8 mouse cellular contexts compared by ENCODE assay signal in genomic region chr3:146812901-146813393, GRCm38 (mm10). TPM values are rescaled to one million over a fixed set of nuclear protein-coding genes. Genes with fewer than 3 reads are reported as not detected.
A peak's percentile ranks its signal among the peaks of the same experiment; 100 is the strongest.
DNase-seq lines count a peak whose midpoint lies in the region; ATAC-seq lines count a peak whose summit lies in the region.

Prkacb (minus strand) TSS chr3:146812990.

- H3K9me3 ChIP-seq in forebrain, embryonic 11.5 days (ENCODE audit: control insufficient read depth, low read length): no peaks in the 10 kb centered on the region
- no peaks in the 10 kb centered on the region for H3K9me3 ChIP-seq in heart, embryonic 16.5 days (replicated peaks; ENCODE audit: control insufficient read depth, low read length)
- H3K9me3 ChIP-seq in liver, embryonic 15.5 days (replicated peaks): no peaks in the 10 kb centered on the region
- H3K9me3 ChIP-seq in neural tube, embryonic 12.5 days: no peaks in the 10 kb centered on the region

- H3K4me2 ChIP-seq in forebrain, embryonic 11.5 days (ENCODE audit: low read depth, low read length, severe bottlenecking): peak within 1 kb of the TSS; percentile 79
- H3K4me2 ChIP-seq in heart, embryonic 16.5 days (ENCODE audit: low read depth, low read length): peak within 1 kb of the TSS; percentile 89
- H3K4me2 ChIP-seq in liver, embryonic 15.5 days: peak within 1 kb of the TSS; percentile 90
- H3K4me2 ChIP-seq in neural tube, embryonic 12.5 days (replicated peaks): peak within 1 kb of the TSS; percentile 79

- H3K36me3 ChIP-seq in forebrain, embryonic 11.5 days (ENCODE audit: control insufficient read depth, insufficient read depth, low read length): no peaks in the 10 kb centered on the region
- H3K36me3 ChIP-seq in heart, embryonic 16.5 days (ENCODE audit: control insufficient read depth, insufficient read depth): no peaks in the 10 kb centered on the region
- no peaks in the 10 kb centered on the region for H3K36me3 ChIP-seq in liver, embryonic 15.5 days (replicated peaks)
- no peaks in the 10 kb centered on the region for H3K36me3 ChIP-seq in neural tube, embryonic 12.5 days

- WGBS in forebrain, embryonic 11.5 days: under 1% methylated on average over 46 of the region's 60 CpGs
- WGBS in heart, embryonic 16.5 days: under 1% methylated on average over 41 of the region's 60 CpGs
- under 1% methylated on average over 55 of the region's 60 CpGs for WGBS in liver, embryonic 15.5 days (ENCODE audit: insufficient replicate concordance)
- WGBS in neural tube, embryonic 12.5 days: under 1% methylated on average over 52 of the region's 60 CpGs

- peak within 1 kb of the TSS; percentile 63; the same call in 1 of the 2 replicates for H3K27ac ChIP-seq in forebrain, embryonic 11.5 days (ENCODE audit: low read depth, low read length)
- H3K27ac ChIP-seq in heart, embryonic 16.5 days (ENCODE audit: low read length): peak within 1 kb of the TSS; percentile 96
- H3K27ac ChIP-seq in liver, embryonic 15.5 days (replicated peaks): peak within 1 kb of the TSS; percentile 80
- H3K27ac ChIP-seq in neural tube, embryonic 12.5 days: peak within 1 kb of the TSS; percentile 86

- H3K4me1 ChIP-seq in forebrain, embryonic 11.5 days (replicated peaks; ENCODE audit: control insufficient read depth, insufficient read depth, low read length): 0 out of 2 replicates have a peak, but pooled peaks cover 2% of the 10 kb centered on the region
- peaks cover 12% of the 10 kb centered on the region for H3K4me1 ChIP-seq in heart, embryonic 16.5 days (ENCODE audit: control insufficient read depth, insufficient read depth, low read length)
- peaks cover 17% of the 10 kb centered on the region for H3K4me1 ChIP-seq in liver, embryonic 15.5 days (replicated peaks)
- H3K4me1 ChIP-seq in neural tube, embryonic 12.5 days: peaks cover 8% of the 10 kb centered on the region

- peak; percentile 96 for ATAC-seq in forebrain, embryonic 11.5 days (replicated peaks; ENCODE audit: low FRiP score)
- peak; percentile 98 for ATAC-seq in heart, embryonic 16.5 days (replicated peaks; ENCODE audit: extremely low read depth, insufficient read depth, low FRiP score)
- peak; percentile 89 for ATAC-seq in liver, embryonic 15.5 days (ENCODE audit: insufficient read depth)
- ATAC-seq in neural tube, embryonic 12.5 days (ENCODE audit: low FRiP score, low read depth): peak; percentile 97

- peak; percentile 82 to 88 for DNase-seq in CD8-positive naive resting alpha-beta T cell, adult 2 months (ENCODE audit: low read depth in 2 of 2, low spot score in 2 of 2)
- peak; percentile 67 for DNase-seq in c-Kit-positive CD71-negative TER-119-negative erythroid progenitor cells, embryonic 14.5 days (ENCODE audit: low read depth)
- peak; percentile 95 for DNase-seq in forebrain, embryonic 11.5 days (ENCODE audit: low spot score)
- DNase-seq in kidney, postnatal 36 days: peak; percentile 90 to 95
- DNase-seq in telencephalon, adult 2 months (ENCODE audit: low read depth, low spot score): peak; percentile 69

- no peaks in the 10 kb centered on the region for H3K27me3 ChIP-seq in forebrain, embryonic 11.5 days (ENCODE audit: control insufficient read depth, insufficient read depth, low read length)
- H3K27me3 ChIP-seq in heart, embryonic 16.5 days (ENCODE audit: control insufficient read depth, insufficient read depth, low read length): no peaks in the 10 kb centered on the region
- H3K27me3 ChIP-seq in liver, embryonic 15.5 days: peaks cover 4% of the 10 kb centered on the region; the same call in 1 of the 2 replicates
- H3K27me3 ChIP-seq in neural tube, embryonic 12.5 days (replicated peaks): no peaks in the 10 kb centered on the region

- H3K4me3 ChIP-seq in forebrain, embryonic 11.5 days (ENCODE audit: low read depth, low read length): peak within 1 kb of the TSS; percentile 92
- peak within 1 kb of the TSS; percentile 97 for H3K4me3 ChIP-seq in heart, embryonic 16.5 days (ENCODE audit: low read length)
- peak within 1 kb of the TSS; percentile 83 for H3K4me3 ChIP-seq in liver, embryonic 15.5 days (replicated peaks)
- peak within 1 kb of the TSS; percentile 84 for H3K4me3 ChIP-seq in neural tube, embryonic 12.5 days

- peak within 1 kb of the TSS; percentile 91 for H3K9ac ChIP-seq in forebrain, embryonic 11.5 days (ENCODE audit: low read length)
- peak within 1 kb of the TSS; percentile 99 for H3K9ac ChIP-seq in heart, embryonic 16.5 days (ENCODE audit: low read length)
- H3K9ac ChIP-seq in liver, embryonic 15.5 days: peak within 1 kb of the TSS; percentile 74
- peak within 1 kb of the TSS; percentile 91 for H3K9ac ChIP-seq in neural tube, embryonic 12.5 days

RNA-seq across cellular contexts. Expression of gene Prkacb, which starts in this region (rescaled TPM):
- polyA plus RNA-seq in forebrain, embryonic 11.5 days (2014; fragmentation: Nextera tagmentation; extraction: Ambion mirVana): 69.0 and 75.3 TPM in 2 replicates
- 52.6 and 53.5 TPM in 2 replicates for polyA plus RNA-seq in heart, embryonic 16.5 days (2015; fragmentation: Nextera tagmentation; extraction: Ambion mirVana)
- polyA plus RNA-seq in liver, embryonic 15.5 days (2015; fragmentation: Nextera tagmentation; extraction: Ambion mirVana): 12.4 and 13.0 TPM in 2 replicates
- 98.7 and 99.4 TPM in 2 replicates for polyA plus RNA-seq in neural tube, embryonic 12.5 days (2016; fragmentation: Nextera tagmentation; extraction: Ambion mirVana)

Comparison
In these comparisons a context has a peak if more than half of its experiments do, and no peak if none do; other contexts are left out.
1. Peak in every context shown above with its lines: DNase-seq, ATAC-seq, H3K4me3 ChIP-seq and H3K27ac ChIP-seq.